Mouse (Mus musculus): ENCODE data around the gene Hs6st2. TPM values are rescaled to one million over a fixed set of nuclear protein-coding genes. Genes with fewer than 3 reads are reported as not detected.

The Hs6st2 gene
- polyA plus RNA-seq, 1 experiment, result not detected

GRCm38 (mm10) chrX:51506526-51506925 is 175.1 kb downstream of the Hs6st2 start:
- H3K4me1 ChIP-seq, result peaks cover 11% of the 10 kb centered on the region

GRCm38 (mm10) chrX:51505691-51506090 is 176.0 kb downstream of the Hs6st2 start:
- Histone ChIP-seq H3K9me3 (no peaks in the 10 kb centered on the region), H3K4me1 (peaks cover 11% of the 10 kb centered on the region), H3K4me3 (replicated peaks) (no peak overlapping the region), H3K27me3 (replicated peaks) (peaks cover 24% of the 10 kb centered on the region), H3K36me3 (replicated peaks; ENCODE audit: low read length) (no peaks in the 10 kb centered on the region)
- TF ChIP-seq FLI1 (IDR thresholded peaks at IDR 0.05; ENCODE audit: low read length) (no peak), GATA1 (IDR thresholded peaks at IDR 0.05; ENCODE audit: borderline replicate concordance, low read length) (no peak)

More at GRCm38 (mm10) chrX:51506526-51506925, 175.1 kb downstream of the Hs6st2 start:
- H3K27me3 ChIP-seq (replicated peaks), result peaks cover 21% of the 10 kb centered on the region
- no peak for TF ChIP-seq GATA1 (IDR thresholded peaks at IDR 0.05; ENCODE audit: borderline replicate concordance, low read length)
- no peak for TF ChIP-seq FLI1 (IDR thresholded peaks at IDR 0.05; ENCODE audit: low read length)
- no peaks in the 10 kb centered on the region for H3K36me3 ChIP-seq (replicated peaks; ENCODE audit: low read length)
- no peak overlapping the region for H3K4me3 ChIP-seq (replicated peaks)
- H3K9me3 ChIP-seq, result no peaks in the 10 kb centered on the region

DNA sequence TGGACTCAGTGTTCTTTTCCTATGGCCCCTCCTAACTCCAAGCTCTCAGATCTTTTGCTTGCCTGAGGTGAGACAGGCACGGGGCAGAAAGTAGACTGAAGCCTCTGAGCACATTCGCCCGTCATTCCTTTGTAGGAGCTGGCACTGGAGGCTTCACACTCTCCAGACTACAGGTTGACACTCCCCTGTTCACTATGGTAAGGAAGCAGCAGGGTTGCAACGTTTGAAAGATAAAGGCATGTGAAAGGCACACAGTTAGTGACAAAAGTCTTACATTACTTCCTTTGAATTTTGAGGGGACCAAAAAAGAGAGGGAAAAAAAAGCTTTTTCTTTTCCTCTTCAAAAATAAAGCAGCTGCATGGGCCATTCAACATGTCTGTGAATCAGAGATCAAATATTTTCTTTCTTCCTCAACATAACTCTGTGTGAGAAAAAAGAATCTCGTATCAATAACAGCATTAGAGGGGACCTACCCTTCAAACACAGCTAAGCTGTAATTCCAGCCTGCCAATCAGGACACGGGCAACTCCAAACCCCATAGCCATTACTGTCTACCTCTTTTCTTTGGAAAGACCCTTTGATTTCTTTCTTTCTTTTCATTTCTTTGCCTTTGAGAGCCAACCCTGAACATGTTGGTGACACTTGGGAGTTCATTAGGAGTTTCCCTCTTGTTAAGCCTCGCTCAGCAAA is 177.7 kb downstream of the Hs6st2 start:
- Histone ChIP-seq H3K9me3 (no peaks in the 10 kb centered on the region), H3K4me1 (peaks cover 11% of the 10 kb centered on the region), H3K36me3 (replicated peaks; ENCODE audit: low read length) (no peaks in the 10 kb centered on the region), H3K27me3 (replicated peaks) (peaks cover 27% of the 10 kb centered on the region), H3K4me3 (replicated peaks) (no peak overlapping the region)
- no peak for TF ChIP-seq GATA1 (IDR thresholded peaks at IDR 0.05; ENCODE audit: borderline replicate concordance, low read length)
- TF ChIP-seq FLI1 (IDR thresholded peaks at IDR 0.05; ENCODE audit: low read length), result no peak

GRCm38 (mm10) chrX:51497831-51498230 is 183.8 kb downstream of the Hs6st2 start:
- H3K36me3 ChIP-seq (replicated peaks; ENCODE audit: low read length), result no peaks in the 10 kb centered on the region
- H3K4me3 ChIP-seq (replicated peaks), result no peak overlapping the region
- no peak for TF ChIP-seq FLI1 (IDR thresholded peaks at IDR 0.05; ENCODE audit: low read length)
- no peak for TF ChIP-seq GATA1 (IDR thresholded peaks at IDR 0.05; ENCODE audit: borderline replicate concordance, low read length)
- H3K4me1 ChIP-seq, result no peaks in the 10 kb centered on the region
- peaks cover 24% of the 10 kb centered on the region for H3K27me3 ChIP-seq (replicated peaks)
- H3K9me3 ChIP-seq, result no peaks in the 10 kb centered on the region

GRCm38 (mm10) chrX:51488374-51488773 is 193.3 kb downstream of the Hs6st2 start:
- Histone ChIP-seq H3K27me3 (replicated peaks) (peaks cover 6% of the 10 kb centered on the region), H3K4me3 (replicated peaks) (no peak overlapping the region), H3K4me1 (no peaks in the 10 kb centered on the region), H3K36me3 (replicated peaks; ENCODE audit: low read length) (no peaks in the 10 kb centered on the region), H3K9me3 (peaks cover 6% of the 10 kb centered on the region; the same call in 1 of the 2 replicates)
- TF ChIP-seq FLI1 (IDR thresholded peaks at IDR 0.05; ENCODE audit: low read length), result no peak
- no peak for TF ChIP-seq GATA1 (IDR thresholded peaks at IDR 0.05; ENCODE audit: borderline replicate concordance, low read length)

DNA sequence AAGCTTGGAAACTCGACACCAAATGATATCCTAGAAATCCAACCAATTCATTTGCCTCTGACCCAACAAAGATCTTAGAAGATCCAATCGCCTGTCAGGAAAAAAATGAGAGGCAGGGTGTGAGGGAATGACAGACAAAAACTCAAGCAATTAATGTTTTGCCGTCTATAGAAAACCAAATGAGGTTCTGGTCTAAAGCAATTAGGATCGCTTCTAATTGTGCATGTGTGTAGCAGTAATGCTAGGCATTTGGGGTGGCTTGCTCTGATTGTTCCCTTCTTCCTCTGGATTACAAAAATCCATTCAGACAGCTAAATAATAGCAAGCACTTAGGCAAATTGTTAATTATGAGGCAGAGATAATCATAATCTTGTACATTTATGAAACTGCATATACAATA is 212.2 kb downstream of the Hs6st2 start:
- TF ChIP-seq FLI1 (IDR thresholded peaks at IDR 0.05; ENCODE audit: low read length), result no peak
- TF ChIP-seq GATA1 (IDR thresholded peaks at IDR 0.05; ENCODE audit: borderline replicate concordance, low read length), result no peak
- no peak overlapping the region for H3K4me3 ChIP-seq (replicated peaks)
- H3K9me3 ChIP-seq, result no peaks in the 10 kb centered on the region
- H3K4me1 ChIP-seq, result no peaks in the 10 kb centered on the region
- H3K36me3 ChIP-seq (replicated peaks; ENCODE audit: low read length), result no peaks in the 10 kb centered on the region
- peaks cover 7% of the 10 kb centered on the region for H3K27me3 ChIP-seq (replicated peaks)

DNA sequence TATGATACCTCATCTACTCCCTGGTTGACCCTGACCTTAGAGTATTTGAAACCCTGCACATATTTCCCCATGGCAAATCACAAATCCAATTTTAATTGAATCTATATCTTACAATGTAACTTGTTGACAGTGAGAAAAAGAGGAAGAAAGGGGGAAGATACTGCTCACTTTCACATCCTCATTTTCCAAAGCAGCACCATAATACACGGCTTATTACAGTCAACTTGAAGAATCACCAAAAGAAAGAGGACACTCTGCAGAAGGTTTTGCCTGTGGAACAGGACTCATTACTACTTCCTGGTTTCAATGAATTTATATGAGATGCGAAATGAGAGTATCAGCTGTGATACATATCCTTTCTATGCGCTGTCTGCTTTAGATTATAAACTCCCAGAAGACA is 220.2 kb downstream of the Hs6st2 start:
- no peak overlapping the region for H3K4me3 ChIP-seq (replicated peaks)
- H3K4me1 ChIP-seq, result no peaks in the 10 kb centered on the region
- peaks cover 19% of the 10 kb centered on the region for H3K27me3 ChIP-seq (replicated peaks)
- TF ChIP-seq FLI1 (IDR thresholded peaks at IDR 0.05; ENCODE audit: low read length), result no peak
- TF ChIP-seq GATA1 (IDR thresholded peaks at IDR 0.05; ENCODE audit: borderline replicate concordance, low read length), result no peak
- H3K9me3 ChIP-seq, result no peaks in the 10 kb centered on the region
- H3K36me3 ChIP-seq (replicated peaks; ENCODE audit: low read length), result no peaks in the 10 kb centered on the region

DNA sequence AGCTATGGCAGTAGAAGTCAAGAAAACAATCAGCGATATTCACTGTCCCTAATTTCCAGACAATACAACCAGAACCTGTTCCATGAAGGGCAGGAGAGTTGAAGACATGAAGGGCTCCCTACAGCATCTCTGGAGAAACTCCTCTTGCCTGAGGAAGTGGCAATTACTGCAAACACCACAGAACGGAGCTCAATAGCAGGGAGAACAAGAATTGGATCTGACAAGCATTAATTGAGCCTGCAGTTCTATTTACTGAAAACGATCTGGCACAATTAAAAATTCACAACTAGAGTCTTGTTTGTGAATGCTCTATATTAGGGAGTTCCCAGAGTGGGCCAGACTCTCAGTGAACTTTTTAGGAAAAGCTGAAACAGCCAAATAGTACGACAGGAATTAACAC is 238.3 kb downstream of the Hs6st2 start:
- H3K4me3 ChIP-seq (replicated peaks), result no peak overlapping the region
- no peaks in the 10 kb centered on the region for H3K36me3 ChIP-seq (replicated peaks; ENCODE audit: low read length)
- 0 out of 2 replicates have a peak, but pooled peaks cover 3% of the 10 kb centered on the region for H3K9me3 ChIP-seq
- no peaks in the 10 kb centered on the region for H3K27me3 ChIP-seq (replicated peaks)
- TF ChIP-seq FLI1 (IDR thresholded peaks at IDR 0.05; ENCODE audit: low read length), result no peak
- no peak for TF ChIP-seq GATA1 (IDR thresholded peaks at IDR 0.05; ENCODE audit: borderline replicate concordance, low read length)
- H3K4me1 ChIP-seq, result no peaks in the 10 kb centered on the region

- TF ChIP-seq FLI1 (IDR thresholded peaks at IDR 0.05; ENCODE audit: low read length) (no peak), GATA1 (IDR thresholded peaks at IDR 0.05; ENCODE audit: borderline replicate concordance, low read length) (no peak)
- H3K27me3 ChIP-seq (replicated peaks), result peaks cover 14% of the 10 kb centered on the region
- no peak overlapping the region for H3K4me3 ChIP-seq (replicated peaks)
- H3K36me3 ChIP-seq (replicated peaks; ENCODE audit: low read length), result no peaks in the 10 kb centered on the region
- no peaks in the 10 kb centered on the region for H3K4me1 ChIP-seq
- H3K9me3 ChIP-seq, result no peaks in the 10 kb centered on the region
Measured at GRCm38 (mm10) chrX:51431706-51432105, 249.9 kb downstream of the Hs6st2 start.

DNA sequence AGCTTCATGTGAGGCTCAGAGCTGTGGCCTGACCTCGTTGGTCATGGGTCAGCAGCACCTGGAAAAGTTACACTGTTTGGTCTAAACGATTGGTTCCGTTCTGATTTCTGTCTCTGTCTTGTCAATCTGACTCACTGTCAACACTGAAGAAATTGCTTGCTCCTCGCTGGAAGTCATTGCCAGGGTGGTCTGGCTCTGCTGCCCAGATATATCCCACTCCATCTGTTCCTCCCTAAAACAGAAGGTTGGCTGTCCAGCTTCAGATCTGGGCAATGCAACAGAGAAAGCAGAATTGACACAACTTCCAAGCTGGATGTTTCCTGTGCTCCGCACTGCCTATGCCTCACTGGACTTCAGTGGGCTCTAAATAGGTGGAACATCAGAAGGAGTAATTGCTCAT is 256.6 kb downstream of the Hs6st2 start:
- Histone ChIP-seq H3K36me3 (replicated peaks; ENCODE audit: low read length) (no peaks in the 10 kb centered on the region), H3K9me3 (no peaks in the 10 kb centered on the region), H3K27me3 (replicated peaks) (peaks cover 17% of the 10 kb centered on the region), H3K4me3 (replicated peaks) (no peak overlapping the region), H3K4me1 (no peaks in the 10 kb centered on the region)
- TF ChIP-seq GATA1 (IDR thresholded peaks at IDR 0.05; ENCODE audit: borderline replicate concordance, low read length) (no peak), FLI1 (IDR thresholded peaks at IDR 0.05; ENCODE audit: low read length) (no peak)

Data from megakaryocyte, embryonic 14.5 days (primary cell).